Mouse (Mus musculus) liver, embryonic 14.5 days (tissue): ENCODE results near the gene Gm37240.

ENCODE experiments used
- CTCF ChIP-seq: IDR thresholded peaks from 2 replicates; pipeline ENCODE4 v1.5.1; 2016; ENCODE audit warnings: antibody characterized with exemption, low read depth, control low read depth
- EP300 ChIP-seq: IDR thresholded peaks from 2 replicates; pipeline ENCODE4 v1.6.1; 2016; ENCODE audit warnings: antibody characterized with exemption, low read depth

- TF ChIP-seq CTCF: peak; percentile 41
- TF ChIP-seq EP300: no peak
Measured at GRCm38 (mm10) chr3:85733939-85734729, 153.2 kb downstream of the Gm37240 start.
